11 mouse cellular contexts compared by ENCODE assay signal in the genomic region with DNA sequence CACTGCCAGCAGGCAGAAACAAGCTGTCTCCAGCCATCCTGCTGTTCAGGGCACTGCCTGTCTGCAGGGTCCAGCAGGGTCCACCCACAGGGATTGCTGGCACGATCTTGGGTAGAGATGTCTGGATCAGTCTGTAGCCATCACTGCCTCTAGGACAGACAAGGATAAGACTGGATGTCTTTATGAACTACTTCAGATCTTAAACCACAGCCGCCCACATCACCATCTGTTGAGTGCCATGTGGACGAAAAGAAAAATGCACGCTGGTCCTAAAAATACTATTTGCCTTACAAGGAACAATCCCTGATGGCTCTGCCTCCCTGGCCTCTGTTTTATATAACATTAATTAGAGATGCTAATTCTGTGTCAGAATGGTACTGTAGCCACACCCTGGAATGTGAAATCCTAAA.
DNase-seq lines count a peak whose midpoint lies in the region; ATAC-seq lines count a peak whose summit lies in the region.
"Had no signal": no experiment of that assay in that cellular context is flagged by ENCODE, and none has a peak within 500 bp of the region (broad histone marks: within the 10 kb centered on the region; RNA-seq: fewer than 3 reads in every experiment).

No protein-coding gene starts in this region.

- no peak overlapping the region for H3K4me3 ChIP-seq in hindbrain, embryonic 16.5 days (ENCODE audit: low read length)
- H3K4me3 ChIP-seq in hindbrain, embryonic 12.5 days: no peak overlapping the region
- H3K4me3 ChIP-seq: embryonic facial prominence, embryonic 12.5 days had no signal

- H3K27ac ChIP-seq in hindbrain, embryonic 16.5 days (ENCODE audit: low read depth, low read length): no peak overlapping the region
- no peak overlapping the region for H3K27ac ChIP-seq in hindbrain, embryonic 12.5 days
- H3K27ac ChIP-seq: embryonic facial prominence, embryonic 12.5 days; macrophage had no signal

- no peak overlapping the region for H3K9ac ChIP-seq in hindbrain, embryonic 16.5 days (ENCODE audit: low read depth, low read length)
- H3K9ac ChIP-seq in hindbrain, embryonic 12.5 days: no peak overlapping the region
- H3K9ac ChIP-seq: embryonic facial prominence, embryonic 12.5 days had no signal

- H3K4me2 ChIP-seq in hindbrain, embryonic 16.5 days (ENCODE audit: low read length): no peak overlapping the region
- no peak overlapping the region for H3K4me2 ChIP-seq in hindbrain, embryonic 12.5 days (replicated peaks)
- H3K4me2 ChIP-seq: embryonic facial prominence, embryonic 12.5 days had no signal

- no peaks in the 10 kb centered on the region for H3K9me3 ChIP-seq in hindbrain, embryonic 16.5 days (ENCODE audit: control insufficient read depth, low read length)
- no peaks in the 10 kb centered on the region for H3K9me3 ChIP-seq in hindbrain, embryonic 12.5 days (replicated peaks)
- H3K9me3 ChIP-seq: embryonic facial prominence, embryonic 12.5 days had no signal

- ATAC-seq in hindbrain, embryonic 16.5 days: peak; percentile 50; the same call in 1 of the 2 replicates
- ATAC-seq in hindbrain, embryonic 12.5 days (ENCODE audit: low FRiP score): no peak

- no peaks in the 10 kb centered on the region for H3K36me3 ChIP-seq in hindbrain, embryonic 16.5 days (ENCODE audit: control insufficient read depth, insufficient read depth, low read length)
- H3K36me3 ChIP-seq in hindbrain, embryonic 12.5 days: no peaks in the 10 kb centered on the region
- H3K36me3 ChIP-seq: embryonic facial prominence, embryonic 12.5 days had no signal

- 66% methylated on average over 4 of the region's 4 CpGs for WGBS in hindbrain, embryonic 16.5 days
- 82% methylated on average over 4 of the region's 4 CpGs for WGBS in hindbrain, embryonic 12.5 days

- peak; percentile 43 to 60 for DNase-seq in cerebellum, postnatal 14 days
- DNase-seq in layer of hippocampus, adult 9-11 months: peak; percentile 94
- DNase-seq in right cerebral cortex, postnatal 10 days (ENCODE audit: low spot score in 2 of 2): peak; percentile 77 to 93
- no peak for DNase-seq in adrenal gland, adult 2 months
- no peak for DNase-seq in embryo, embryonic 9.5 days (ENCODE audit: extremely low spot score)
- DNase-seq in kidney, adult 9 months: no peak
- DNase-seq: adrenal gland, postnatal 10 days had no signal

- H3K27me3 ChIP-seq in hindbrain, embryonic 16.5 days (replicated peaks; ENCODE audit: control insufficient read depth, insufficient read depth, low read length): no peaks in the 10 kb centered on the region
- no peaks in the 10 kb centered on the region for H3K27me3 ChIP-seq in hindbrain, embryonic 12.5 days
- H3K27me3 ChIP-seq: embryonic facial prominence, embryonic 12.5 days had no signal

- no peaks in the 10 kb centered on the region for H3K4me1 ChIP-seq in hindbrain, embryonic 16.5 days (ENCODE audit: control insufficient read depth, insufficient read depth, low read depth, low read length)
- H3K4me1 ChIP-seq in hindbrain, embryonic 12.5 days: peaks cover 6% of the 10 kb centered on the region

Comparison
In these comparisons a context has a peak if more than half of its experiments do, and no peak if none do; other contexts are left out.
1. DNase-seq: peak in cerebellum, postnatal 14 days (2 of 2), layer of hippocampus, adult 9-11 months (single experiment) and right cerebral cortex, postnatal 10 days (2 of 2); none in adrenal gland, adult 2 months (single experiment), embryo, embryonic 9.5 days (single experiment) and kidney, adult 9 months (single experiment).